Mouse (Mus musculus): ENCODE results near the gene Daam2. TPM values are rescaled to one million over a fixed set of nuclear protein-coding genes. Genes with fewer than 3 reads are reported as not detected.

The Daam2 gene
- polyA plus RNA-seq, 1 experiment from 2014 or later: 15.8 TPM

- H3K36me3 ChIP-seq: peaks cover 8% of the 10 kb centered on the region; the same call in 1 of the 2 replicates
- no peak for ATAC-seq (ENCODE audit: borderline replicate concordance, extremely low read depth, low FRiP score, low TSS enrichment)
- peak overlapping the region; percentile 87; the same call in 1 of the 2 replicates for H3K9ac ChIP-seq
- H3K9me3 ChIP-seq: no peaks in the 10 kb centered on the region
- peak overlapping the region; percentile 82 for H3K4me2 ChIP-seq
- peaks cover 39% of the 10 kb centered on the region for H3K4me1 ChIP-seq
- WGBS: 71% methylated on average over 6 of the region's 6 CpGs
- H3K27me3 ChIP-seq: no peaks in the 10 kb centered on the region
- peak overlapping the region; percentile 83 for H3K4me3 ChIP-seq
- H3K27ac ChIP-seq: peak overlapping the region; percentile 31; the same call in 1 of the 2 replicates
Measured at GRCm38 (mm10) chr17:49429471-49430129, 134.5 kb downstream of the Daam2 start.

GRCm38 (mm10) chr17:49428751-49429415 lies 135.3 kb downstream of the Daam2 start:
- peak overlapping the region; percentile 82 for H3K4me2 ChIP-seq
- 11% methylated on average over 13 of the region's 13 CpGs for WGBS
- no peaks in the 10 kb centered on the region for H3K9me3 ChIP-seq
- 0 out of 2 replicates have a peak, but pooled peaks cover 2% of the 10 kb centered on the region for H3K36me3 ChIP-seq
- H3K27ac ChIP-seq: peak overlapping the region; percentile 74
- peak overlapping the region; percentile 83 for H3K4me3 ChIP-seq
- no peaks in the 10 kb centered on the region for H3K27me3 ChIP-seq
- peaks cover 39% of the 10 kb centered on the region for H3K4me1 ChIP-seq
- ATAC-seq (ENCODE audit: borderline replicate concordance, extremely low read depth, low FRiP score, low TSS enrichment): peak; percentile 19; the same call in 1 of the 2 replicates
- peak overlapping the region; percentile 87 for H3K9ac ChIP-seq

- peak; percentile 98 for ATAC-seq (ENCODE audit: borderline replicate concordance, extremely low read depth, low FRiP score, low TSS enrichment)
- Histone ChIP-seq H3K4me2 (peak within 1 kb of the TSS; percentile 82), H3K27me3 (no peaks in the 10 kb centered on the region), H3K9me3 (no peaks in the 10 kb centered on the region), H3K9ac (peak within 1 kb of the TSS; percentile 87), H3K27ac (peak within 1 kb of the TSS; percentile 74), H3K4me1 (peaks cover 39% of the 10 kb centered on the region), H3K36me3 (no peaks in the 10 kb centered on the region), H3K4me3 (peak within 1 kb of the TSS; percentile 83)
- under 1% methylated on average over 27 of the region's 28 CpGs for WGBS
Measured at GRCm38 (mm10) chr17:49428239-49428688, 135.9 kb downstream of the Daam2 start, which contains the start of gene Mocs1. Mocs1 (plus strand) TSS chr17:49428362.

- Histone ChIP-seq H3K9me3 (no peaks in the 10 kb centered on the region), H3K27ac (no peak overlapping the region), H3K4me3 (peak overlapping the region; percentile 83), H3K4me1 (peaks cover 35% of the 10 kb centered on the region), H3K4me2 (peak overlapping the region; percentile 82), H3K36me3 (no peaks in the 10 kb centered on the region), H3K9ac (no peak overlapping the region), H3K27me3 (no peaks in the 10 kb centered on the region)
- peak; percentile 0; the same call in 1 of the 2 replicates for ATAC-seq (ENCODE audit: borderline replicate concordance, extremely low read depth, low FRiP score, low TSS enrichment)
- WGBS: 19% methylated on average over 9 of the region's 9 CpGs
Measured at GRCm38 (mm10) chr17:49427631-49428238, 136.4 kb downstream of the Daam2 start.

GRCm38 (mm10) chr17:49423872-49424271 lies 140.3 kb downstream of the Daam2 start:
- Histone ChIP-seq H3K9ac (no peak overlapping the region), H3K4me2 (no peak overlapping the region), H3K4me1 (0 out of 2 replicates have a peak, but pooled peaks cover 2% of the 10 kb centered on the region), H3K9me3 (no peaks in the 10 kb centered on the region), H3K27ac (no peak overlapping the region), H3K27me3 (no peaks in the 10 kb centered on the region), H3K4me3 (no peak overlapping the region), H3K36me3 (no peaks in the 10 kb centered on the region)
- WGBS: 82% methylated on average over 3 of the region's 3 CpGs
- no peak for ATAC-seq (ENCODE audit: borderline replicate concordance, extremely low read depth, low FRiP score, low TSS enrichment)

GRCm38 (mm10) chr17:49423067-49423325 lies 141.1 kb downstream of the Daam2 start:
- Histone ChIP-seq H3K27me3 (no peaks in the 10 kb centered on the region), H3K4me3 (no peak overlapping the region), H3K9me3 (no peaks in the 10 kb centered on the region), H3K4me1 (no peaks in the 10 kb centered on the region), H3K36me3 (no peaks in the 10 kb centered on the region), H3K4me2 (no peak overlapping the region), H3K27ac (no peak overlapping the region), H3K9ac (no peak overlapping the region)
- WGBS: 74% methylated on average over 2 of the region's 2 CpGs
- ATAC-seq (ENCODE audit: borderline replicate concordance, extremely low read depth, low FRiP score, low TSS enrichment): no peak

GRCm38 (mm10) chr17:49422286-49423066 lies 141.7 kb downstream of the Daam2 start:
- WGBS: 45% methylated on average over 3 of the region's 3 CpGs
- Histone ChIP-seq H3K27ac (no peak overlapping the region), H3K4me1 (no peaks in the 10 kb centered on the region), H3K36me3 (no peaks in the 10 kb centered on the region), H3K27me3 (no peaks in the 10 kb centered on the region), H3K9ac (no peak overlapping the region), H3K4me3 (no peak overlapping the region), H3K4me2 (no peak overlapping the region), H3K9me3 (no peaks in the 10 kb centered on the region)
- ATAC-seq (ENCODE audit: borderline replicate concordance, extremely low read depth, low FRiP score, low TSS enrichment): no peak

GRCm38 (mm10) chr17:49419813-49420212 lies 144.3 kb downstream of the Daam2 start:
- Histone ChIP-seq H3K9ac (no peak overlapping the region), H3K36me3 (no peaks in the 10 kb centered on the region), H3K4me1 (no peaks in the 10 kb centered on the region), H3K4me3 (no peak overlapping the region), H3K27ac (no peak overlapping the region), H3K27me3 (no peaks in the 10 kb centered on the region), H3K9me3 (no peaks in the 10 kb centered on the region), H3K4me2 (no peak overlapping the region)
- WGBS: 41% methylated on average over 6 of the region's 6 CpGs
- ATAC-seq (ENCODE audit: borderline replicate concordance, extremely low read depth, low FRiP score, low TSS enrichment): no peak

GRCm38 (mm10) chr17:49416228-49416627 lies 147.9 kb downstream of the Daam2 start:
- Histone ChIP-seq H3K9me3 (no peaks in the 10 kb centered on the region), H3K9ac (no peak overlapping the region), H3K4me3 (no peak overlapping the region), H3K4me2 (no peak overlapping the region), H3K27me3 (no peaks in the 10 kb centered on the region), H3K36me3 (no peaks in the 10 kb centered on the region), H3K27ac (no peak overlapping the region), H3K4me1 (no peaks in the 10 kb centered on the region)
- no peak for ATAC-seq (ENCODE audit: borderline replicate concordance, extremely low read depth, low FRiP score, low TSS enrichment)
- WGBS: 74% methylated on average over 3 of the region's 3 CpGs

- ATAC-seq (ENCODE audit: borderline replicate concordance, extremely low read depth, low FRiP score, low TSS enrichment): no peak
- Histone ChIP-seq H3K9me3 (no peaks in the 10 kb centered on the region), H3K9ac (no peak overlapping the region), H3K4me1 (no peaks in the 10 kb centered on the region), H3K27ac (no peak overlapping the region), H3K27me3 (no peaks in the 10 kb centered on the region), H3K4me2 (no peak overlapping the region), H3K36me3 (no peaks in the 10 kb centered on the region), H3K4me3 (no peak overlapping the region)
- WGBS: 54% methylated on average over 3 of the region's 3 CpGs
Measured at GRCm38 (mm10) chr17:49413554-49413953, 150.6 kb downstream of the Daam2 start.

- H3K9ac ChIP-seq: no peak overlapping the region
- no peak for ATAC-seq (ENCODE audit: borderline replicate concordance, extremely low read depth, low FRiP score, low TSS enrichment)
- no peaks in the 10 kb centered on the region for H3K9me3 ChIP-seq
- no peak overlapping the region for H3K4me2 ChIP-seq
- no peaks in the 10 kb centered on the region for H3K36me3 ChIP-seq
- no peak overlapping the region for H3K27ac ChIP-seq
- WGBS: 86% methylated on average over 5 of the region's 5 CpGs
- H3K27me3 ChIP-seq: no peaks in the 10 kb centered on the region
- H3K4me1 ChIP-seq: no peaks in the 10 kb centered on the region
- H3K4me3 ChIP-seq: no peak overlapping the region
Measured at GRCm38 (mm10) chr17:49412974-49413373, 151.2 kb downstream of the Daam2 start.

All from lung, embryonic 15.5 days (tissue).